ENCODE assay signal across 8 mouse cellular contexts in the genomic region with DNA sequence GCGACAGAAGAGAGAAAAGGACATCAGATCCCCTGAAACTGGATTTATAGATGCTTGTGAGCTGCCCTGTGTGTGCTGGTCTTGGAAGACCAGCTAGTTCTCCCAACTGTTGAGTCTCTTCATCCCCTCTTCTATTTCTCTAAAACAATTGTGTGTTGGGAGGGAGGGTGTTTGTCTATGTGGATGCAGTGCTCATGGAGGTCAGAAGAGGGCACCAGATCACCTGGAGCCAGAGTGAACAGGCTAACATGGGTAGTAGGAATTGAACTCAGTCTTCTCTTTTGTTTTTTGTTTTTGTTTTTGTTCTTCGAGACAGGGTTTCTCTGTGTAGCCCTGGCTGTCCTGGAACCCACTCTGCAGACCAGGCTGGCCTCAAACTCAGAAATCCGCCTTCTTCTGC. TPM values are rescaled to one million over a fixed set of nuclear protein-coding genes. Genes with fewer than 3 reads are reported as not detected.
DNase-seq lines count a peak whose midpoint lies in the region; TF ChIP-seq lines count a peak whose summit lies in the region.

No protein-coding gene starts in this region.

- no peak overlapping the region; the same call in 1 of the 2 replicates for H3K27ac ChIP-seq in left cerebral cortex, adult 2 months

- peak; percentile 54 for TF ChIP-seq CTCF in left cerebral cortex, adult 2 months (IDR thresholded peaks at IDR 0.05)

- DNase-seq in cerebellum, adult 11 months, result peak; percentile 13
- DNase-seq in cerebellum, adult 9-11 months, result no peak
- DNase-seq in left cerebral cortex, adult 2 months (ENCODE audit: extremely low spot score in 1 of 2, low spot score in 2 of 2), result no peak
- no peak for DNase-seq in left cerebral cortex, adult 8-10 months (ENCODE audit: low spot score in 2 of 2)
- DNase-seq in WW6 (ENCODE audit: low read depth, low spot score), result peak; percentile 13
- DNase-seq in embryo, embryonic 11.5 days (ENCODE audit: low read depth, low spot score), result peak; percentile 9
- peak; percentile 52 for DNase-seq in lung, postnatal 36 days
- DNase-seq in gastrocnemius, postnatal 4 days (ENCODE audit: low spot score in 2 of 2), result no peak

- intact Hi-C loops in left cerebral cortex, adult 2 months (cut with DNase I), result no loop called here

- no peak overlapping the region for H3K4me3 ChIP-seq in left cerebral cortex, adult 2 months

RNA-seq across cellular contexts. Expression of a gene that starts 34.3 kb away (rescaled TPM):
- total RNA-seq in left cerebral cortex, adult 2 months (2021), result 100 to 1,000 TPM; 189 to 199 TPM
- total RNA-seq in left cerebral cortex, adult 8-10 months (2022), result 100 to 1,000 TPM; 170 to 198 (median 187) TPM
- 10 to 100 TPM; 13.3 to 14.0 TPM for total RNA-seq in gastrocnemius, postnatal 4 days (2021)

RNA-seq across cellular contexts. Expression of a gene that starts 42.1 kb away (rescaled TPM):
- not detected for total RNA-seq in left cerebral cortex, adult 2 months (2021)
- total RNA-seq in left cerebral cortex, adult 8-10 months (2022), result under 1 TPM in 1 of 4 experiments, not detected in 3; 0.21 TPM
- not detected for total RNA-seq in gastrocnemius, postnatal 4 days (2021)

RNA-seq across cellular contexts. Expression of a gene that starts 43.0 kb away (rescaled TPM):
- 10 to 100 TPM; 78.1 to 79.6 TPM for total RNA-seq in left cerebral cortex, adult 2 months (2021)
- 100 to 1,000 TPM in 2 of 4 experiments, 10 to 100 TPM in 2; 84.4 to 129 (median 100) TPM for total RNA-seq in left cerebral cortex, adult 8-10 months (2022)
- 10 to 100 TPM; 61.4 to 80.2 TPM for total RNA-seq in gastrocnemius, postnatal 4 days (2021)

Comparison
In these comparisons a context has a peak if more than half of its experiments do, and no peak if none do; other contexts are left out.
1. DNase-seq: peak in cerebellum, adult 11 months (single experiment), WW6 (single experiment), embryo, embryonic 11.5 days (single experiment) and lung, postnatal 36 days (single experiment); none in cerebellum, adult 9-11 months (single experiment), left cerebral cortex, adult 2 months (0 of 2), left cerebral cortex, adult 8-10 months (0 of 2) and gastrocnemius, postnatal 4 days (0 of 2).
2. RNA of a gene that starts 34.3 kb away (total RNA-seq): 189 to 199 TPM in left cerebral cortex, adult 2 months and 170 to 198 TPM in left cerebral cortex, adult 8-10 months; 13.3 to 14.0 TPM in gastrocnemius, postnatal 4 days; every median in the first group is over 10 times any median in the second.